Mouse (Mus musculus) embryonic facial prominence, embryonic 11.5 days (tissue): ENCODE measurements at regions not wholly inside any gene's neighbourhood (a gene's known extent, or its start where the extent isn't known, plus 50 kb on each side); places are given as distances from the start of the nearest gene placed in this dataset.
A peak's percentile ranks its signal among the peaks of the same experiment; 100 is the strongest.

ENCODE experiments used
- ATAC-seq: fragments of 200-750 bp; cut with Nextera tagmentation; replicated peaks from 2 replicates; pipeline ENCODE4 v1.8.0; 2017; ENCODE audit warnings: low read depth; ENCODE audit not compliant: insufficient number of reproducible peaks, low FRiP score, low TSS enrichment
- DNase-seq: peaks from one replicate; pipeline ENCODE4 v3.0.0-alpha.2; 2015; ENCODE audit warnings: low spot score
- H3K27ac ChIP-seq: fragments of 300-500 bp; sonication (generic); replicated peaks from 2 replicates; pipeline ENCODE4 v1.5.1; 2014; ENCODE audit warnings: mild to moderate bottlenecking, low read depth, low read length, control low read depth
- H3K27me3 ChIP-seq: fragments of 300-500 bp; sonication (generic); 2 replicates; pipeline ENCODE4 v1.6.1; 2014; ENCODE audit warnings: mild to moderate bottlenecking, low read length, moderate library complexity, mixed read lengths; ENCODE audit not compliant: control insufficient read depth, insufficient read depth
- H3K36me3 ChIP-seq: fragments of 300-500 bp; sonication (generic); replicated peaks from 2 replicates; pipeline ENCODE4 v1.6.1; 2014; ENCODE audit warnings: low read depth, mild to moderate bottlenecking, low read length, moderate library complexity, mixed read lengths; ENCODE audit not compliant: control insufficient read depth, insufficient read depth
- H3K4me1 ChIP-seq: fragments of 300-500 bp; sonication (generic); 2 replicates; pipeline ENCODE4 v1.6.1; 2014; ENCODE audit warnings: low read length, mixed read lengths; ENCODE audit not compliant: control insufficient read depth, insufficient read depth
- H3K4me2 ChIP-seq: fragments of 300-500 bp; sonication (generic); 2 replicates; pipeline ENCODE4 v1.6.1; 2014; ENCODE audit warnings: low read depth, mild to moderate bottlenecking, control low read depth, low read length, moderate library complexity
- H3K4me3 ChIP-seq: fragments of 300-500 bp; sonication (generic); 2 replicates; pipeline ENCODE4 v1.5.1; 2014; ENCODE audit warnings: low read depth, low read length, control low read depth
- H3K9ac ChIP-seq: fragments of 300-500 bp; sonication (generic); replicated peaks from 2 replicates; pipeline ENCODE4 v1.6.1; 2014; ENCODE audit warnings: mild to moderate bottlenecking, control low read depth, low read length
- H3K9me3 ChIP-seq: fragments of 300-500 bp; sonication (generic); replicated peaks from 2 replicates; pipeline ENCODE4 v1.6.1; 2016; ENCODE audit warnings: mild to moderate bottlenecking, low read length, inconsistent platforms, mixed read lengths; ENCODE audit not compliant: control insufficient read depth
- WGBS: fragments of 180-500 bp; shearing (Covaris S2); extraction: QIAGEN DNeasy Blood & Tissue Kit; methylation state at CpG from one replicate; pipeline ENCODE4 v1.1.7; 2014; 5-methylcytosine and 5-hydroxymethylcytosine counted together

GRCm38 (mm10) chr11:19194464-19194863, 175.7 kb upstream of the Meis1 start:
- 69% methylated on average over 1 of the region's 1 CpGs for WGBS
- H3K27me3 ChIP-seq = no peaks in the 10 kb centered on the region
- no peak overlapping the region for H3K27ac ChIP-seq
- DNase-seq = no peak
- H3K4me2 ChIP-seq = no peak overlapping the region
- no peak for ATAC-seq
- no peak overlapping the region for H3K4me3 ChIP-seq
- no peaks in the 10 kb centered on the region for H3K4me1 ChIP-seq
- H3K9ac ChIP-seq = no peak overlapping the region
- H3K9me3 ChIP-seq = no peaks in the 10 kb centered on the region
- no peaks in the 10 kb centered on the region for H3K36me3 ChIP-seq

GRCm38 (mm10) chr11:19197790-19198189, 179.0 kb upstream of the Meis1 start:
- H3K27ac ChIP-seq = no peak overlapping the region
- no peaks in the 10 kb centered on the region for H3K9me3 ChIP-seq
- H3K4me3 ChIP-seq = no peak overlapping the region
- WGBS = 85% methylated on average over 1 of the region's 1 CpGs
- no peaks in the 10 kb centered on the region for H3K4me1 ChIP-seq
- no peak overlapping the region for H3K4me2 ChIP-seq
- no peak for ATAC-seq
- H3K9ac ChIP-seq = no peak overlapping the region
- no peaks in the 10 kb centered on the region for H3K27me3 ChIP-seq
- H3K36me3 ChIP-seq = no peaks in the 10 kb centered on the region
- DNase-seq = no peak

- no peak for DNase-seq
- Histone ChIP-seq H3K9ac (no peak overlapping the region), H3K27me3 (no peaks in the 10 kb centered on the region), H3K27ac (no peak overlapping the region), H3K4me3 (no peak overlapping the region), H3K4me2 (no peak overlapping the region), H3K36me3 (no peaks in the 10 kb centered on the region), H3K9me3 (no peaks in the 10 kb centered on the region), H3K4me1 (peaks cover 4% of the 10 kb centered on the region; the same call in 1 of the 2 replicates)
- no peak for ATAC-seq
- WGBS = 53% methylated on average over 8 of the region's 8 CpGs
Measured at GRCm38 (mm10) chr11:19202602-19203517, 184.1 kb upstream of the Meis1 start.

GRCm38 (mm10) chr11:19203518-19203900, 184.7 kb upstream of the Meis1 start:
- Histone ChIP-seq H3K9ac (no peak overlapping the region), H3K36me3 (no peaks in the 10 kb centered on the region), H3K4me3 (no peak overlapping the region), H3K4me2 (no peak overlapping the region), H3K9me3 (no peaks in the 10 kb centered on the region), H3K27me3 (no peaks in the 10 kb centered on the region), H3K4me1 (peaks cover 4% of the 10 kb centered on the region; the same call in 1 of the 2 replicates), H3K27ac (no peak overlapping the region)
- DNase-seq (no peak), ATAC-seq (no peak)
- 65% methylated on average over 4 of the region's 4 CpGs for WGBS

- no peaks in the 10 kb centered on the region for H3K9me3 ChIP-seq
- no peaks in the 10 kb centered on the region for H3K27me3 ChIP-seq
- ATAC-seq (no peak), DNase-seq (no peak)
- no peak overlapping the region for H3K27ac ChIP-seq
- no peak overlapping the region for H3K9ac ChIP-seq
- H3K4me2 ChIP-seq = no peak overlapping the region
- 50% methylated on average over 5 of the region's 5 CpGs for WGBS
- H3K4me3 ChIP-seq = no peak overlapping the region
- no peaks in the 10 kb centered on the region for H3K36me3 ChIP-seq
- peaks cover 4% of the 10 kb centered on the region; the same call in 1 of the 2 replicates for H3K4me1 ChIP-seq
Measured at GRCm38 (mm10) chr11:19203968-19204367, 185.2 kb upstream of the Meis1 start.

GRCm38 (mm10) chr11:19204521-19204920, 185.7 kb upstream of the Meis1 start:
- H3K4me1 ChIP-seq = peaks cover 4% of the 10 kb centered on the region; the same call in 1 of the 2 replicates
- ATAC-seq (no peak), DNase-seq (peak; percentile 51)
- H3K36me3 ChIP-seq = no peaks in the 10 kb centered on the region
- H3K9ac ChIP-seq = no peak overlapping the region
- 21% methylated on average over 7 of the region's 7 CpGs for WGBS
- H3K4me2 ChIP-seq = 0 out of 2 replicates have a peak overlapping the region, but pooled peaks have one; percentile 10
- no peaks in the 10 kb centered on the region for H3K9me3 ChIP-seq
- no peaks in the 10 kb centered on the region for H3K27me3 ChIP-seq
- no peak overlapping the region for H3K4me3 ChIP-seq
- no peak overlapping the region for H3K27ac ChIP-seq

GRCm38 (mm10) chr11:19205174-19205573, 186.4 kb upstream of the Meis1 start:
- no peak overlapping the region for H3K9ac ChIP-seq
- H3K36me3 ChIP-seq = no peaks in the 10 kb centered on the region
- H3K4me3 ChIP-seq = no peak overlapping the region
- no peak overlapping the region for H3K27ac ChIP-seq
- DNase-seq (no peak), ATAC-seq (no peak)
- H3K27me3 ChIP-seq = no peaks in the 10 kb centered on the region
- peaks cover 4% of the 10 kb centered on the region; the same call in 1 of the 2 replicates for H3K4me1 ChIP-seq
- no peaks in the 10 kb centered on the region for H3K9me3 ChIP-seq
- H3K4me2 ChIP-seq = no peak overlapping the region

GRCm38 (mm10) chr11:19219476-19219875, 200.7 kb upstream of the Meis1 start:
- DNase-seq = no peak
- H3K4me3 ChIP-seq = no peak overlapping the region
- no peaks in the 10 kb centered on the region for H3K4me1 ChIP-seq
- H3K9ac ChIP-seq = no peak overlapping the region
- H3K27ac ChIP-seq = no peak overlapping the region
- H3K4me2 ChIP-seq = no peak overlapping the region
- no peaks in the 10 kb centered on the region for H3K36me3 ChIP-seq
- no peaks in the 10 kb centered on the region for H3K27me3 ChIP-seq
- H3K9me3 ChIP-seq = no peaks in the 10 kb centered on the region
- ATAC-seq = no peak
- 84% methylated on average over 3 of the region's 3 CpGs for WGBS
